Mouse (Mus musculus) cerebellum, postnatal 36 days (tissue): Measurements from ENCODE around the gene Tmem182.

Source experiments
- DNase-seq, 2 experiments: peaks; one replicate each; pipeline ENCODE4 v3.0.0; 2021 to 2022; ENCODE audit warnings: mixed read lengths in 2 of 2

Gene Tmem182

GRCm38 (mm10) chr1:40867651-40868050 lies 62.2 kb downstream of the Tmem182 start:
- DNase-seq, result no peak

DNA sequence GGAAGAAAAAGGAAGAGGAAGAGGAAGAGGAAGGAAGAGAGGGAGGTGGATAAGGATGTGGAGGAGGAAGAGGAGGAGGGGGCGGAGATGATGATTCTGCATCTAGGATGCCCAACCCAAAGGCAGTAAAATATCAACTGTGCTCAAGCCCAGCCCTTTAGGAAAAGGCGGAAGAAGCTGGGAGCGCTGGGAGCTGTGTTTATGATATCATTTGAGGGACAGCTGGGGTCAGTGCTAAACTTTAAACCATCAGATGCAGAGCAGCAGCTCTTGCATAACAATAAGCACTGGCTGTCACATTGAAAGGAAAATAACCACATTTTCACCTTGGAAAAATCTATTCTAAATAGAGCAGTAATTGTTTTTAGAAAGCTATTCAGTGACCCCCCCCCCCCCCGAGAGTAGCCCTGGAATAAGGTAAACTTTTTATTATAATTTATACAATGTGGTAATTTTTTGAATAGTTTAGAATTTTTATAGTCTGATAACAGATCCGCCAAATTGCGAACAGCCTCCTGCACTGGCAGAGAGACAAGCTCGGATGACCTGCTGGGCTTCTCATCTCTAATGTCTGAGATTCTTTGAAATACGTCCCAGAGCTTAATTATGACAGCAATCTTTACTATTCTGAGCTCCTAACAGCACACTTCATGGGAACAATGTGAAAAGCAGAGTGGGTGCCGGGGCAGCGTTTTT lies 68.5 kb downstream of the Tmem182 start:
- no peak for DNase-seq

DNA sequence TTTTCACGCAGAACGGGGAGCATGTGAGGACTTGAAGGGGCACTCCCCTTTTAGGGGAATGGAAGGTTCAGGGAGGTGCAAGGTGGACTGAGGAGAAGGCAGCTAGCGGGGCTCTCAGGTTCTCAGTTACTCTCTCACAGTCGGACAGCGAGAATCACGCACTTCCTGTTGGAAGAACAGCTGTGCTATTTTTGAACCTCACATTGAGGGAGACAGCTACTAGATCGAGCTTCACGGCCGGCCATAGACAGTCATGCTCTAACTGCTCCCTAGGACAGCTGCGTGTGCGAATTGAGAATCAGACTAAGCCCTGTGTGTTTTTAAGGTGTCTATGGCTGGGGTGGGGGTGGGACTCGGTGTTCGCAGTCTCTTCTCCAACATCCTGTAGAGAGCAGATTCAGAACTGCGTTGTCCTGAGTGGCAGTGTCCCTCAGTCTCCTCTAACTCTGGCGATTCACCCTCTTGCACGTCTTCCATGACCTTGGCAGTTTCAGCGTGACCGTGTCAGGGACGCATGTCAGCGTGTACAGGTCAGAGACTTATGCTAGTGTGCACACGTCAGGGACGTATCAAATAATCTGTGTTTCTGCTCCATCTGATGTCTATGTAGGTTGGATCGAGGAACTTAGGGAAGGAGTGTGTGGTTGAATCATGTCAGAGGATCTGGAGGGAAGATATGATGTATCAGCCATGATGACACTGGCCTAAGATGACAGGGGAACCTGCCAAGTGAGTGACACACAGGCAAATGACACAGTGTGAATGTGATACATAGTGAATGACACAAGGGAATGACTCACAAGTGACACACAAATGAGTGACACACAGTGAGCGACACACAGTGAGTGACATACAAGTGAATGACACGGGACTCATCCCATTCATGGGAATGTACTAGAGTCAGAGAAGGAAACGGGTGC lies 69.3 kb downstream of the Tmem182 start:
- DNase-seq, result no peak

- DNase-seq, result peak; percentile 26 to 44
Observed at GRCm38 (mm10) chr1:40879051-40879450, 73.7 kb downstream of the Tmem182 start.

DNA sequence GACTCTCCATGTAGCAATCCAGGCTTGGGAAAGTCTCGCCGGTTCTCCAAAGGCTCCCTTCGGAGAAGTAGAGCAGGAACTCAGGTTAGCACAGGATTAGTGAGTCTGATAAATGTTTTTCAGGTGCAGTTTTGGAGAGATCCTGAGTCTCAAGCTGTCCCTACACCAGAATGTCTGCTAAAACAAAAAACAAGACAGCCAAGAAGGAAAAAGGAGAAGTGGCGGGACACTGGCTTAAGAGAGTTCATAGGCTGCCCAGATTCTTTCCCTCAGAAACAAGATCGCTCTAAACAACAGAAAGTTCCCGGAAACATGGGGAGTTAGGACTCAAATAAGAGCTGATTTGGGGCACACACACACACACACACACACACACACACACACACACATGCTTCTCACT lies 74.1 kb downstream of the Tmem182 start:
- no peak for DNase-seq

DNA sequence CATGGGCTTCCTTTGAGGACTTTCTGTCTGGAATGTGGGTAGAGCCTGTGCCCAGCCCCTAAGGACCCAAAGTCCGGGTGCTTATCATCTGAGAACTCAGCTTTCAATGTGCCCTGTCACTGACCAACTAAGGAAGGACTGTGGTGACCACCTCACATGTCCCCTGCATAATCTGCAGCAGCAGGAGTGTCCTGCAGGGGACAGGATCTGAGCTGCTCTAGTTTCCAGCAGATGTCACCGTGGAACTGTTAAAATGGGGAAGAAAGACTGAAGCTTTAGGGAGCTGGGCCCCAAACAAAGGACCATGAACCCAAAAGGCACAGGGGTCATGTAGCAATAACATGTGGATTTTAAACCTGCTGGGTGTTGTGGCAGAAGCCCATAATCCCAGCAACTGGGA lies 75.1 kb downstream of the Tmem182 start:
- no peak for DNase-seq

DNA sequence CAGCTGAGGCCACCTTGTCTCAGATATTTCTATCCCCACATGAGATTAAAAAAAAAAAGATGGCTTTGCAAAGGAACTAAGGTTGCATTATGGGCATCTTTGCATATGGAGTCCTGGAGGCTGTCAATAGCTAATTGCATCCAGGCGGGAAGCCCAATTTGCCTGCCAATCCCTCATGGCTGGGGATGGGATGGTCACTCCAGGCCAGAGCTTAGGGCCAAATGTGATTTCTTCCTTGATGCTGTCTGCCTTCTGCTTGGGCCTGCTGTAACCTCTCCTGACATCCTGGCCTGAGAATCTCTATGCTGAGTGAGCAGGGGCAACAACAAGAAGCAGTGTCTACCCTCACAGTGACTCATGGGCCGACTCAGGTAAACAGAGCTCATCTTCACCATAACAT lies 78.5 kb downstream of the Tmem182 start:
- DNase-seq, result no peak

- no peak for DNase-seq
Observed at GRCm38 (mm10) chr1:40884943-40885342, 79.5 kb downstream of the Tmem182 start.

GRCm38 (mm10) chr1:40887673-40888072 lies 82.3 kb downstream of the Tmem182 start:
- DNase-seq, result peak; percentile 28 to 37

DNA sequence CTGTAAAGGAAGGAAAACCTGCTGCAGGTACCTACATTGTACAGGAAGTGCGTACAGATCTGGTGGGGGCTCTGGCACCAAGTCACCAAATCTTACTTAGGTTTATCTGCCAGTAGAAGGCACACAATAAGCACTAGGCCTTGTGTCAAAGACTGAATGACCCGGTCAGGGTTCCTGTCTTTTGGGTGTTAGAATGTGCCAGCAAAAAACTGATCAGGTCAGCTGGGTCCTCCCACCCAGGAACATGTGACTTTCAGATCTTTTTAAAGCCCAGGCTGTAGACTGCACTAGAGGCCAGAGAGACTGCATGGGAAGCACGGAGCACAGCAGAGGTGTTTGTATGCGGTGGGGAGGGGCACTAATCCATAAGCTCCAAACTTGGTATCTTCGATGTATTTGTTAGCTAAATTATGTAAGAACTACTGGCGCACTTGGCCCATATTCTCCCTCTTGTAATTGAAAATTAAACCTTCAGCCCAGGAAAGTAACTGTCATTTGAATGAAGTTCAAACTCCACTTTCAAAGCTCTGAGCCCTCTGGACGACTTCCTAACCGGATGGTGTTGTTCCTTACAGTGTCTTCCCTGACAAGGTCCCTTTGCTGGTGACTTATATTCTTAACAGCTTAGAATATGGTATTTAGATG lies 83.1 kb downstream of the Tmem182 start:
- no peak for DNase-seq

DNA sequence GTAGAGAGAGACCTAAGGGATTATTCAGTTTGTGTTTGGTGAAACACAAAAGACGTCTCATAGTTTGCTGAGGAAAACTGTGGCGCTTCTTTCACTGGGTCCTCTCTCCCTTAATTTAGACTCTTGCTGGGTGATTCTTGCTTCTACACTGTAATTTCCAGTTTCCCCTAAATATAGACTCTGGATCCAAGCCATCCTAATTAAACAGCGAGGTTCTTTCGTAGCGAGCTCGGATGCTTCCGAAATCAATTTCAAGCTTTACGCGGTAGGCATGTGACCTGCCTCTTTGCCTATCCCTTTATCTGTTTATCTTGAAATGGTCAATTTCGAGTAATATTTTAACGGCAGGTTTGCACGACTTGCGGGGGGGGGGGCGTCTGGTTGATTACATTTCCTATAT lies 84.2 kb downstream of the Tmem182 start:
- no peak for DNase-seq

DNA sequence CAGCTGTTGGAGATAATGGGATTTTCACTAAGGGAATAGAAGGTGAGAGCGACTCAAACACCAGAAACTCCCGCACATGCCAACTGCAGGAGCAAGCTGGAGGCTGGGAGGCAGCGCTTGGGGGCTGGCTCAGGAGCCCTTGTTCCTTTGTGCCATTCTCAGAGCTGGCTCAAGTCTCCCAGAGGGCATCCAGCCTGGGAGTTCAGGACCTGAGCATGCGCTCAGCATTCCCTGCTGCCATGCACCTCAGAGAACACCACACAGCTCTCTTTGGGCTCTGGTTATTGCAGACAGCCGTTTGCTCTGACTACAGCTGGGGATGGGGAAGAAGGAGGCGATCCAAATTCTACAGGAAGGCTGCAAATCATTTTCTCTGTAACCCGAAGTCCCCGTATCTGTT lies 84.8 kb downstream of the Tmem182 start:
- no peak for DNase-seq

- DNase-seq, result no peak
Observed at GRCm38 (mm10) chr1:40903712-40904111, 98.3 kb downstream of the Tmem182 start.
